Comparison of ENCODE assay signal across 7 mouse cellular contexts in the genomic region with DNA sequence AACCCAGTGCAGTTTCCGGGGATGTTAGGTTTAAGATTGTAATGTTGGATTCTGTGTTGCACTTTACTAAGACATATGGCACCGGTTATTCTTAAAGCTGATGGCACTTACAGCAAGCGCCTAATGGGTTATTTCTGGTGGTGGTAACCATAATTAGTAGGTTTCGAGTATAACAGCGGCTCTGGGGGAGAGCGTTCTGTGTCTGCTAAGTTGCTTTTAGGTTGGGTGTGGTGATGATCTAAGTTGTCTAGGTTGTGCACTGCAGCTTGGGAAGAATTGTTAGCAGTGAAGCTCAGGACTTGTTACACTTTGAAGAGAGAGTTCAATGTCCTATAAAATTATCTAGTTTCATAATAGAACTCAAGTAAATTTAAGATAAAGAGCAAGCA. TPM values are rescaled to one million over a fixed set of nuclear protein-coding genes. Genes with fewer than 3 reads are reported as not detected.
DNase-seq lines count a peak whose midpoint lies in the region; ATAC-seq and TF ChIP-seq lines count a peak whose summit lies in the region.

No protein-coding gene starts in this region.

- no peak for ATAC-seq in lung, postnatal 0 days
- no peak for ATAC-seq in embryonic facial prominence, embryonic 14.5 days (ENCODE audit: low read depth)
- ATAC-seq in limb, embryonic 11.5 days (ENCODE audit: insufficient number of reproducible peaks, low FRiP score, low TSS enrichment, low read depth): no peak
- no peak for ATAC-seq in stomach, embryonic 15.5 days (ENCODE audit: insufficient read depth, low FRiP score, low read depth)

- TF ChIP-seq EP300 in lung, postnatal 0 days (IDR thresholded peaks at IDR 0.05): no peak

- no peak for DNase-seq in lung, postnatal 0 days (ENCODE audit: low spot score)
- no peak for DNase-seq in lung, postnatal 25 days (ENCODE audit: low spot score)
- peak; percentile 33 for DNase-seq in embryonic facial prominence, embryonic 14.5 days (ENCODE audit: low spot score)
- no peak for DNase-seq in limb, embryonic 11.5 days (ENCODE audit: low spot score)
- DNase-seq in right cerebral cortex, adult 18-20 months: no peak
- no peak for DNase-seq in kidney, adult 18-20 months

- H3K27me3 ChIP-seq in lung, postnatal 0 days (replicated peaks; ENCODE audit: insufficient read depth, low read length): no peaks in the 10 kb centered on the region
- no peaks in the 10 kb centered on the region for H3K27me3 ChIP-seq in embryonic facial prominence, embryonic 14.5 days (replicated peaks; ENCODE audit: control insufficient read depth, insufficient read depth, low read length)
- no peaks in the 10 kb centered on the region for H3K27me3 ChIP-seq in limb, embryonic 11.5 days (ENCODE audit: control insufficient read depth, insufficient read depth, low read length)
- H3K27me3 ChIP-seq in stomach, embryonic 15.5 days (replicated peaks): no peaks in the 10 kb centered on the region

- H3K4me3 ChIP-seq in lung, postnatal 0 days (ENCODE audit: low read depth, low read length): peak overlapping the region; percentile 97
- H3K4me3 ChIP-seq in embryonic facial prominence, embryonic 14.5 days (ENCODE audit: low read depth, low read length): peak overlapping the region; percentile 90
- peak overlapping the region; percentile 97 for H3K4me3 ChIP-seq in limb, embryonic 11.5 days (ENCODE audit: low read depth, low read length)
- peak overlapping the region; percentile 96 for H3K4me3 ChIP-seq in stomach, embryonic 15.5 days (replicated peaks)

- H3K36me3 ChIP-seq in lung, postnatal 0 days (ENCODE audit: insufficient read depth, low read length): no peaks in the 10 kb centered on the region
- H3K36me3 ChIP-seq in embryonic facial prominence, embryonic 14.5 days (ENCODE audit: control insufficient read depth, insufficient read depth, low read length): no peaks in the 10 kb centered on the region
- peaks cover 2% of the 10 kb centered on the region; the same call in 1 of the 2 replicates for H3K36me3 ChIP-seq in limb, embryonic 11.5 days (ENCODE audit: control insufficient read depth, insufficient read depth, low read length)
- no peaks in the 10 kb centered on the region for H3K36me3 ChIP-seq in stomach, embryonic 15.5 days

- peak overlapping the region; percentile 95 for H3K27ac ChIP-seq in lung, postnatal 0 days (ENCODE audit: low read length)
- H3K27ac ChIP-seq in embryonic facial prominence, embryonic 14.5 days (replicated peaks; ENCODE audit: low read depth, low read length): peak overlapping the region; percentile 93
- no peak overlapping the region; the same call in 1 of the 2 replicates for H3K27ac ChIP-seq in limb, embryonic 11.5 days (replicated peaks; ENCODE audit: low read depth, low read length)
- peak overlapping the region; percentile 86 for H3K27ac ChIP-seq in stomach, embryonic 15.5 days

- H3K9me3 ChIP-seq in lung, postnatal 0 days (ENCODE audit: low read length): no peaks in the 10 kb centered on the region
- no peaks in the 10 kb centered on the region for H3K9me3 ChIP-seq in embryonic facial prominence, embryonic 14.5 days (ENCODE audit: control insufficient read depth, low read length)
- no peaks in the 10 kb centered on the region for H3K9me3 ChIP-seq in limb, embryonic 11.5 days (ENCODE audit: control insufficient read depth, low read length)
- H3K9me3 ChIP-seq in stomach, embryonic 15.5 days: no peaks in the 10 kb centered on the region

- under 1% methylated on average over 6 of the region's 6 CpGs for WGBS in lung, postnatal 0 days
- 0% methylated on average over 6 of the region's 6 CpGs for WGBS in embryonic facial prominence, embryonic 14.5 days
- WGBS in limb, embryonic 11.5 days: 0% methylated on average over 6 of the region's 6 CpGs
- WGBS in stomach, embryonic 15.5 days: under 1% methylated on average over 6 of the region's 6 CpGs

- peaks cover 4% of the 10 kb centered on the region; the same call in 1 of the 2 replicates for H3K4me1 ChIP-seq in lung, postnatal 0 days (ENCODE audit: insufficient read depth, low read depth, low read length)
- peaks cover 14% of the 10 kb centered on the region for H3K4me1 ChIP-seq in embryonic facial prominence, embryonic 14.5 days (ENCODE audit: control insufficient read depth, insufficient read depth, low read length)
- H3K4me1 ChIP-seq in limb, embryonic 11.5 days (ENCODE audit: control insufficient read depth, insufficient read depth, low read length): peaks cover 13% of the 10 kb centered on the region; the same call in 1 of the 2 replicates
- H3K4me1 ChIP-seq in stomach, embryonic 15.5 days: peaks cover 12% of the 10 kb centered on the region; the same call in 1 of the 2 replicates

- H3K4me2 ChIP-seq in lung, postnatal 0 days (replicated peaks; ENCODE audit: low read depth, low read length): peak overlapping the region; percentile 69
- H3K4me2 ChIP-seq in embryonic facial prominence, embryonic 14.5 days (ENCODE audit: low read depth, low read length): peak overlapping the region; percentile 75
- peak overlapping the region; percentile 62 for H3K4me2 ChIP-seq in limb, embryonic 11.5 days (ENCODE audit: low read depth, severe bottlenecking)
- H3K4me2 ChIP-seq in stomach, embryonic 15.5 days: peak overlapping the region; percentile 59

- peak overlapping the region; percentile 96 for H3K9ac ChIP-seq in lung, postnatal 0 days (replicated peaks; ENCODE audit: low read depth)
- H3K9ac ChIP-seq in embryonic facial prominence, embryonic 14.5 days (ENCODE audit: low read depth, low read length): peak overlapping the region; percentile 99
- peak overlapping the region; percentile 97 for H3K9ac ChIP-seq in limb, embryonic 11.5 days (ENCODE audit: low read length)
- peak overlapping the region; percentile 92 for H3K9ac ChIP-seq in stomach, embryonic 15.5 days

- TF ChIP-seq CTCF in lung, postnatal 0 days (IDR thresholded peaks at IDR 0.05): no peak

RNA-seq across cellular contexts. Expression of a gene that starts 1.4 kb away (rescaled TPM):
- 15.1 and 17.2 TPM in 2 replicates for polyA plus RNA-seq in lung, postnatal 0 days (2015; fragmentation: Nextera tagmentation; extraction: Ambion mirVana)
- polyA plus RNA-seq in embryonic facial prominence, embryonic 14.5 days (2014; fragmentation: Nextera tagmentation; extraction: Ambion mirVana): 25.6 and 26.5 TPM in 2 replicates
- polyA plus RNA-seq in limb, embryonic 11.5 days (2014; fragmentation: Nextera tagmentation; extraction: Ambion mirVana): 29.6 and 30.6 TPM in 2 replicates
- 24.3 and 27.3 TPM in 2 replicates for polyA plus RNA-seq in stomach, embryonic 15.5 days (2015; fragmentation: Nextera tagmentation; extraction: Ambion mirVana)
